Mouse (Mus musculus) right cerebral cortex, postnatal 4 days (tissue): ENCODE data around the gene Tomm20l.

Experiments used
- DNase-seq: peaks from one replicate; pipeline ENCODE4 v3.0.0-alpha.2; 2022

Tomm20l gene

GRCm38 (mm10) chr12:71157974-71158373 lies 46.7 kb downstream of the Tomm20l start:
- DNase-seq = no peak

- DNase-seq = no peak
Measured at GRCm38 (mm10) chr12:71164410-71164809, 53.2 kb downstream of the Tomm20l start.

- no peak for DNase-seq
Measured at GRCm38 (mm10) chr12:71169911-71170310, 58.7 kb downstream of the Tomm20l start.
